Mouse (Mus musculus) intestine, embryonic 16.5 days (tissue): ENCODE measurements around the gene Erbb2. TPM values are rescaled to one million over a fixed set of nuclear protein-coding genes. Genes with fewer than 3 reads are reported as not detected.
A peak's percentile ranks its signal among the peaks of the same experiment; 100 is the strongest.

Experiments used
- ATAC-seq: fragments of 200-750 bp; cut with Nextera tagmentation; 2 replicates; pipeline ENCODE4 v1.8.0; 2017; ENCODE audit warnings: moderate TSS enrichment, moderate library complexity
- H3K27ac ChIP-seq: fragments of 300-500 bp; sonication (generic); 2 replicates; pipeline ENCODE4 v1.5.1; 2014; ENCODE audit warnings: mild to moderate bottlenecking, low read length
- H3K27me3 ChIP-seq: fragments of 300-500 bp; sonication (generic); replicated peaks from 2 replicates; pipeline ENCODE4 v1.6.1; 2014; ENCODE audit warnings: low read length, control low read depth, mixed read lengths; ENCODE audit not compliant: control insufficient read depth, insufficient read depth
- H3K36me3 ChIP-seq: fragments of 300-500 bp; sonication (generic); 2 replicates; pipeline ENCODE4 v1.6.1; 2014; ENCODE audit warnings: low read length, control low read depth; ENCODE audit not compliant: control insufficient read depth, insufficient read depth
- H3K4me1 ChIP-seq: fragments of 300-500 bp; sonication (generic); 2 replicates; pipeline ENCODE4 v1.6.1; 2014; ENCODE audit warnings: low read length, control low read depth, mixed read lengths; ENCODE audit not compliant: control insufficient read depth, insufficient read depth
- H3K4me2 ChIP-seq: fragments of 300-500 bp; sonication (generic); 2 replicates; pipeline ENCODE4 v1.6.1; 2014; ENCODE audit warnings: low read depth, low read length, control low read depth
- H3K4me3 ChIP-seq: fragments of 300-500 bp; sonication (generic); 2 replicates; pipeline ENCODE4 v1.5.1; 2014; ENCODE audit warnings: mild to moderate bottlenecking, low read length
- H3K9ac ChIP-seq: fragments of 300-500 bp; sonication (generic); 2 replicates; pipeline ENCODE4 v1.6.1; 2014; ENCODE audit warnings: low read depth, low read length
- H3K9me3 ChIP-seq: fragments of 300-500 bp; sonication (generic); 2 replicates; pipeline ENCODE4 v1.6.1; 2016; ENCODE audit warnings: low read length, control low read depth; ENCODE audit not compliant: control insufficient read depth
- WGBS: fragments of 180-500 bp; shearing (Covaris S2); extraction: QIAGEN DNeasy Blood & Tissue Kit; methylation state at CpG from one replicate; pipeline ENCODE4 v1.1.7; 2014; 5-methylcytosine and 5-hydroxymethylcytosine counted together
- polyA plus RNA-seq: library from polyadenylated mRNA; unstranded; fragments of >200 nt; fragmentation: Nextera tagmentation; extraction: Ambion mirVana; gene quantifications from 2 replicates; pipeline ENCODE4 v1.2.1, GENCODE M21; 2015

Erbb2 gene
- polyA plus RNA-seq, 1 experiment from 2014 or later: 33.8 TPM

- Histone ChIP-seq H3K9me3 (no peaks in the 10 kb centered on the region), H3K9ac (peak overlapping the region; percentile 49), H3K36me3 (no peaks in the 10 kb centered on the region), H3K4me1 (peaks cover 23% of the 10 kb centered on the region), H3K4me3 (no peak overlapping the region), H3K4me2 (peak overlapping the region; percentile 41), H3K27me3 (no peaks in the 10 kb centered on the region), H3K27ac (peak overlapping the region; percentile 72)
- 29% methylated on average over 8 of the region's 8 CpGs for WGBS
- peak; percentile 20; the same call in 1 of the 2 replicates for ATAC-seq
Measured at GRCm38 (mm10) chr11:98408872-98409271, 3.4 kb upstream of the Erbb2 start.

GRCm38 (mm10) chr11:98409341-98409822 lies 2.9 kb upstream of the Erbb2 start:
- 5% methylated on average over 10 of the region's 10 CpGs for WGBS
- Histone ChIP-seq H3K9me3 (no peaks in the 10 kb centered on the region), H3K36me3 (no peaks in the 10 kb centered on the region), H3K4me1 (peaks cover 28% of the 10 kb centered on the region), H3K9ac (peak overlapping the region; percentile 49), H3K4me3 (no peak overlapping the region), H3K27ac (peak overlapping the region; percentile 72), H3K27me3 (no peaks in the 10 kb centered on the region), H3K4me2 (peak overlapping the region; percentile 41)
- ATAC-seq: peak; percentile 27; the same call in 1 of the 2 replicates

DNA sequence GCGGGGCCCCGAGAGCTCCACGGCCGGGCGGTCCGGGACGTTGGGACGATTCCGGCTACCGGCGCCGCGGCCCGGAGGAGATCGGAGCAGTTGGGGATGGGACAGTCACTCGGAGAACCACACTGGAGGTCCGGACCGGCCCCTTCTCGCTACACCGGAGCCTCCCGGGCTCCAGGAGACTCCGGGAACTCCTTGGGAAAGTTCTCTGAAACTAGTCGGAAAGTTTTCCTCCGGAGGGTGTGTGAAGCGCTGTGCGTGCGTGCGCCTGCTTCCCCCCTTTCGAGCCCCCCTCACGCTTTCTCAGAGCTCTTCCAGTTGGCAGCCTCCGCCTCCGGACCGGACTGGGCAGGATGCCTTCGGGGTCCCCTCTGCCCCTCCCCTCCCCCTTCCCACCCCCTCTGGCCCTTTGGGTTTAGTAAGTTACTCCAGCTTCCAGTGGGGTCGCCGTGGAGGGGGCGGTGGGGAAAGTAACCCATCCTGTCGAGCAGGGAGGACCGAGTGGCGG lies 579 bp downstream of the Erbb2 start:
- Histone ChIP-seq H3K4me3 (peak overlapping the region; percentile 96), H3K9ac (peak overlapping the region; percentile 95), H3K36me3 (no peaks in the 10 kb centered on the region), H3K27ac (peak overlapping the region; percentile 95), H3K4me1 (peaks cover 56% of the 10 kb centered on the region), H3K4me2 (peak overlapping the region; percentile 74), H3K9me3 (no peaks in the 10 kb centered on the region), H3K27me3 (no peaks in the 10 kb centered on the region)
- under 1% methylated on average over 40 of the region's 40 CpGs for WGBS
- ATAC-seq: peak; percentile 19; the same call in 1 of the 2 replicates

GRCm38 (mm10) chr11:98413731-98414130 lies 1.5 kb downstream of the Erbb2 start:
- Histone ChIP-seq H3K4me1 (peaks cover 61% of the 10 kb centered on the region), H3K4me3 (peak overlapping the region; percentile 96), H3K4me2 (peak overlapping the region; percentile 74), H3K9me3 (no peaks in the 10 kb centered on the region), H3K9ac (peak overlapping the region; percentile 95), H3K36me3 (no peaks in the 10 kb centered on the region), H3K27me3 (no peaks in the 10 kb centered on the region), H3K27ac (peak overlapping the region; percentile 95)
- peak; percentile 13 for ATAC-seq
- 20% methylated on average over 7 of the region's 7 CpGs for WGBS

DNA sequence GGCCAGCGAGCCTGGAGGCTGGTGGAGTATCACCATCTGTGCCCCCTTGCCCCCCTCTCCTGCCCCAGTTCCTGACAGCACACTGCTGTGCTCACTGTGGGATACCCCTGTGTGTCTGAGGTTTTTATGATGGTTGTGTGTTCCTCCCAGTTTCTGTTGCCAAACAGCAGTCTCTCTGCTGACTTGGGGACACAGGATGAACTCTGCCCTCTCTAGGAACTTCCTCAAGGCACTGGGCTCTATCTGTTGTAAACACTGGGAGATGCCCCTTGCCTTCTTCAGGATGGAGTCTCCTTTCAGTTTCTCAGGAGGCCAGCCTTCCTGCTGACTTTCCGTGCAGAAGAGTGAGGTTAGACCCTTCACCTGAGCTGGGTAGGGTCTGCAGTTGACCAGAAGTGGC lies 1.9 kb downstream of the Erbb2 start:
- H3K4me1 ChIP-seq: peaks cover 58% of the 10 kb centered on the region
- peak overlapping the region; percentile 96 for H3K4me3 ChIP-seq
- peak overlapping the region; percentile 74 for H3K4me2 ChIP-seq
- WGBS: 17% methylated on average over 2 of the region's 2 CpGs
- peak overlapping the region; percentile 95 for H3K9ac ChIP-seq
- H3K27ac ChIP-seq: peak overlapping the region; percentile 95
- no peaks in the 10 kb centered on the region for H3K9me3 ChIP-seq
- H3K27me3 ChIP-seq: no peaks in the 10 kb centered on the region
- H3K36me3 ChIP-seq: no peaks in the 10 kb centered on the region
- peak; percentile 24 for ATAC-seq

- no peaks in the 10 kb centered on the region for H3K9me3 ChIP-seq
- H3K4me2 ChIP-seq: no peak overlapping the region
- H3K36me3 ChIP-seq: peaks cover 6% of the 10 kb centered on the region; the same call in 1 of the 2 replicates
- peaks cover 45% of the 10 kb centered on the region for H3K4me1 ChIP-seq
- no peak overlapping the region for H3K4me3 ChIP-seq
- ATAC-seq: no peak
- WGBS: 83% methylated on average over 1 of the region's 1 CpGs
- H3K27ac ChIP-seq: no peak overlapping the region
- H3K9ac ChIP-seq: no peak overlapping the region
- no peaks in the 10 kb centered on the region for H3K27me3 ChIP-seq
Measured at GRCm38 (mm10) chr11:98417074-98417473, 4.8 kb downstream of the Erbb2 start.

DNA sequence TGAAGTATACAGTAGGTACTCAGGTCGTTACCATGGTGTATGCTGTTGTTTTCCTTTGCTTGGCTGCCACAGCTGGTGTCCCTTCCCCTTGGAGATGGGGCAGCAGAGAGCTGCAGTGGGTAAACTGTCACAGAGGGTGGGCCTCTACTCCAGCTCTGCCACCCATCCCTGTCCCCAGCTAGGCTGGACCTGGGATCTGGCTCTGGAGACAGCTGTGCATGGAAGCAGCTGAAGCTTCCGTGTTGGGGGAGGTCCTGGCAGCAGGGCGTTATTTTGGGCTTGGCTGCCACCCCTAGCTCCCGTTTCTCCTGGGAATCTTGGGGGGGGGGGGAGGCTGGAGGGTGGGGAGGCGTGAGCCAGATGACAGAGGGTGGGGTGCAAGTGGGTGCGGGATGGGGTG lies 6.0 kb downstream of the Erbb2 start:
- WGBS: 65% methylated on average over 6 of the region's 6 CpGs
- Histone ChIP-seq H3K27ac (no peak overlapping the region), H3K9ac (no peak overlapping the region), H3K9me3 (no peaks in the 10 kb centered on the region), H3K36me3 (peaks cover 15% of the 10 kb centered on the region; the same call in 1 of the 2 replicates), H3K4me1 (peaks cover 45% of the 10 kb centered on the region), H3K27me3 (no peaks in the 10 kb centered on the region), H3K4me3 (no peak overlapping the region), H3K4me2 (no peak overlapping the region)
- no peak for ATAC-seq

- H3K27me3 ChIP-seq: no peaks in the 10 kb centered on the region
- H3K27ac ChIP-seq: no peak overlapping the region
- no peak overlapping the region for H3K4me3 ChIP-seq
- H3K9me3 ChIP-seq: no peaks in the 10 kb centered on the region
- H3K4me2 ChIP-seq: no peak overlapping the region
- H3K4me1 ChIP-seq: peaks cover 39% of the 10 kb centered on the region
- peaks cover 15% of the 10 kb centered on the region; the same call in 1 of the 2 replicates for H3K36me3 ChIP-seq
- no peak overlapping the region for H3K9ac ChIP-seq
- WGBS: 74% methylated on average over 10 of the region's 10 CpGs
- no peak for ATAC-seq
Measured at GRCm38 (mm10) chr11:98418939-98419547, 6.8 kb downstream of the Erbb2 start.

DNA sequence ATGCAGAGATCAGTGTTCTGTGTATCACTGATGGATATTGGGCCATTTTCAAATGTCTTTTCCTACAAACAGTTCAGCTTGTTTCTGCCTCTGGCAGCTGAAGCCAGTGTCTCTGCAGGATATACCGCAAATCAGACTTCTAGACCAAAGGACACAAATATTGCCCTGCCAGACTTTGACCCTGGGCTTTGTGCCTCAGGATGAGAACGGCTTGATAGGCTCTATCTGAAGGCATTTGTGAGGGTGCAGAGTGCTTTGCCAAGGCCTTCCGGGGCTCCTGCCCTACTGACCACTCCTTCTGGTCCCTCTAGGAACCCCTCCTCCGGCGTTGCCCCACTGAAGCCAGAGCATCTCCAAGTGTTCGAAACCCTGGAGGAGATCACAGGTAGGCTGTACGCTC lies 14.3 kb downstream of the Erbb2 start:
- no peak overlapping the region for H3K4me2 ChIP-seq
- 78% methylated on average over 7 of the region's 7 CpGs for WGBS
- peak; percentile 76 for ATAC-seq

More for the DNA sequence above, 14.3 kb downstream of the Erbb2 start:
- Histone ChIP-seq H3K36me3 (peaks cover 24% of the 10 kb centered on the region), H3K4me3 (no peak overlapping the region), H3K4me1 (peaks cover 13% of the 10 kb centered on the region; the same call in 1 of the 2 replicates), H3K9me3 (no peaks in the 10 kb centered on the region), H3K9ac (peak overlapping the region; percentile 7; the same call in 1 of the 2 replicates), H3K27me3 (no peaks in the 10 kb centered on the region), H3K27ac (peak overlapping the region; percentile 53)
